Mouse (Mus musculus) spleen, adult 2 months (tissue): ENCODE results near the gene Snx9. TPM values are rescaled to one million over a fixed set of nuclear protein-coding genes. Genes with fewer than 3 reads are reported as not detected.

Source experiments
- DNase-seq, 2 experiments: peaks; one replicate each; pipeline versions ENCODE4 v3.0.0 to v3.0.0-alpha.2; 2012 to 2021; ENCODE audit warnings: low spot score in 2 of 2, low read depth in 1 of 2
- H3K27ac ChIP-seq: fragments of 200-500 bp; 2 replicates; pipeline ENCODE4 v1.5.1; 2012; ENCODE audit warnings: low read length, inconsistent platforms; ENCODE audit not compliant: insufficient read depth
- H3K27me3 ChIP-seq: fragments of 200-500 bp; 2 replicates; pipeline ENCODE4 v1.6.1; 2012; ENCODE audit warnings: mild to moderate bottlenecking, moderate library complexity, low read length, inconsistent platforms; ENCODE audit not compliant: control insufficient read depth, insufficient read depth
- H3K36me3 ChIP-seq: fragments of 200-500 bp; 2 replicates; pipeline ENCODE4 v1.6.1; 2012; ENCODE audit warnings: mild to moderate bottlenecking, low read length, inconsistent platforms; ENCODE audit not compliant: control insufficient read depth, insufficient read depth
- H3K4me1 ChIP-seq: fragments of 200-500 bp; 2 replicates; pipeline ENCODE4 v1.6.1; 2011; ENCODE audit warnings: inconsistent platforms; ENCODE audit not compliant: control insufficient read depth, insufficient read depth, insufficient read length
- H3K4me3 ChIP-seq: fragments of 200-500 bp; 2 replicates; pipeline ENCODE4 v1.5.1; 2011; ENCODE audit warnings: mild to moderate bottlenecking, inconsistent platforms; ENCODE audit not compliant: insufficient read depth, insufficient read length; ENCODE audit errors: extremely low read depth
- CTCF ChIP-seq: fragments of 200-500 bp; IDR thresholded peaks from 2 replicates; pipeline ENCODE4 v1.5.1; 2011; ENCODE audit warnings: mild to moderate bottlenecking, inconsistent platforms; ENCODE audit not compliant: insufficient read depth, insufficient read length, insufficient replicate concordance; ENCODE audit errors: extremely low read depth
- POLR2A ChIP-seq: fragments of 200-500 bp; IDR thresholded peaks from 2 replicates; pipeline ENCODE4 v1.6.1; 2011; ENCODE audit warnings: low read depth, low read length, inconsistent platforms
- WGBS: fragments of 180-500 bp; shearing (Covaris S2); methylation state at CpG from one replicate; pipeline ENCODE4 v1.1.7; 2018; 5-methylcytosine and 5-hydroxymethylcytosine counted together
- polyA plus RNA-seq: library from polyadenylated mRNA; depleted of rRNA; stranded (reverse); fragments of >200 nt; gene quantifications from 2 replicates; pipeline ENCODE4 v1.2.3, GENCODE M21; 2012

Snx9 gene
- polyA plus RNA-seq, 1 experiment, result 22.1 TPM

DNA sequence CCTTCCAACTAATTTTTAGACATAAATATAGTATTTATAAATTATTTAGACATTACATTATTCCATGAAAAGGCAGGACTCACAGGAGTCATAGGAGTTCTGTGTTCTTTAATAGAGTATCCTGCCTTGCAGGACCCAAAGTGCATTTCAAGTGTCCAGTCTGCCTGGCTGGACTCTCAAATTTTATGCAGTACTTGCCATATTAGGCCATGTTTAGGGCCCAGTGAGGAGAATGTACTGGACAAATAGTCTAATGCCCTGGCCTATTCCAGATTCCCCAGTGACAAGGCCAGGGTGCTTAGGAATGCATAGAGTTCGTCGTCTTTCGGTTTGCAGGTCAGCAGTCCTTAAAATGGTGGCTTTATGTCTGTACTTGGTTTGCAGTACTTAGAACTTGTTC is 8.9 kb downstream of the Snx9 start:
- Histone ChIP-seq H3K36me3 (no peaks in the 10 kb centered on the region), H3K4me3 (no peak overlapping the region), H3K27ac (no peak overlapping the region), H3K4me1 (peaks cover 7% of the 10 kb centered on the region; the same call in 1 of the 2 replicates), H3K27me3 (no peaks in the 10 kb centered on the region)
- TF ChIP-seq POLR2A (no peak), CTCF (no peak)
- WGBS, result 97% methylated on average over 3 of the region's 3 CpGs
- no peak for DNase-seq

GRCm38 (mm10) chr17:5850476-5850875 is 9.3 kb downstream of the Snx9 start:
- Histone ChIP-seq H3K4me1 (peaks cover 7% of the 10 kb centered on the region; the same call in 1 of the 2 replicates), H3K4me3 (no peak overlapping the region), H3K27ac (no peak overlapping the region), H3K27me3 (no peaks in the 10 kb centered on the region), H3K36me3 (no peaks in the 10 kb centered on the region)
- WGBS, result 95% methylated on average over 3 of the region's 3 CpGs
- TF ChIP-seq CTCF (no peak), POLR2A (no peak)
- DNase-seq, result no peak

DNA sequence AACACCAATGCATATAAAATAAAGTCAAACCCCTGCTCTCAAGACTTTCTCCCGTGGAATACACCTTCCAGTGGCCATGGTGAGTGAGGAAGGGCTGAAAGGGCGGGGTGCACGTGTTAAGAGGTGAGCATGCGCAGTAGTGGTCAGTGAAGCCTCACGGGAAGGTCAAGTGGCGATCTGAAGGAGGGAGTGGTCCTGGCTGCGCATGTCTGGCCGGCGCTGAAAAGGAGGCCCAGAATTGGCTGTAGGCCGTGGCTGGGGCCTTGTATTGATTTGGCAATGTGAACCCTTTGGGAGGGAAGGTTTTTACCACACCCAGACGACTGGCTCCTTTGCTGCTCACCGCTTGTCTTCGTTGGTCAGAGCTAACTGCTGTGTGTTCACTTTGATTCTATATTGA is 12.8 kb downstream of the Snx9 start:
- no peaks in the 10 kb centered on the region for H3K27me3 ChIP-seq
- no peak overlapping the region for H3K27ac ChIP-seq
- no peak overlapping the region for H3K4me3 ChIP-seq
- H3K36me3 ChIP-seq, result no peaks in the 10 kb centered on the region
- WGBS, result 92% methylated on average over 13 of the region's 13 CpGs
- H3K4me1 ChIP-seq, result peaks cover 9% of the 10 kb centered on the region; the same call in 1 of the 2 replicates
- TF ChIP-seq POLR2A (no peak), CTCF (no peak)
- no peak for DNase-seq

DNA sequence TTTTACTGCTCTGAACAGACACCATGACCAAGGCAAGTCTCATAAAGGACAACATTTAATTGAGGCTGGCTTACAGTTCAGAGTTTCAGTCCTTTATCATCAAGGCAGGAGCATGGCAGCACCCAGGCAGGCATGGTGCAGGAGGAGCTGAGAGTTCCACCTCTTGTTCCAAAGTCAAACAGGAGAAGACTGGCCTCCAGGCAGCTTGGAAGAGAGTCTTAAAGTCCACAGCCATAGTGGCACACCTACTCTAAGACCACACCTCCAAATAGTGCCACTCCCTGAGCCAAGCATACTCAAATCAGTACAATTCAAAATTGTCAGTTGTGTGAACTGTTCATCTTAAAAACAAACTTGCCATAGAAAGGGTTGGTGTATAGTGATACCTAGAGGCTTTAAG is 14.4 kb downstream of the Snx9 start:
- no peaks in the 10 kb centered on the region for H3K36me3 ChIP-seq

DNA sequence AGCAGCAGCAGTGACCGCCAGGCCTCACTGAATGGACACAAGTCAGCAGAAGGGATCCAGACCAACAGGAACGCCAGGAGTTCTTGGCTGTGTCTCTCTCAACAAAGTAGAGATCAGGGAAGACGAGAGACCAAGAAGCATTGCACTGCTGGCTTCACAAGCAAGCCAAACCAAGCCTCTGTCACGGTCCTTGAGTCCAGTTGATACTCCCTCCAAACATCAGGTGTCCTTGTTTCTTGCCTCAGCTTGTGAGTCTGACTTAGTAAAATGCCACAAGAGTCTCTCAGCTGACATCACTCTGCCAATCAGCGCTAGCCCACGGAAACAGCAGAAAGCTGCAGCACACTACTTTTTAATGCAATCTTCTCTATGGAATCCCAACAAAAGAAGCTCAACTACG is 15.3 kb downstream of the Snx9 start:
- Histone ChIP-seq H3K4me3 (no peak overlapping the region), H3K36me3 (no peaks in the 10 kb centered on the region), H3K4me1 (peaks cover 4% of the 10 kb centered on the region; the same call in 1 of the 2 replicates), H3K27ac (no peak overlapping the region), H3K27me3 (no peaks in the 10 kb centered on the region)
- TF ChIP-seq POLR2A, result no peak
- no peak for TF ChIP-seq CTCF
- DNase-seq, result no peak
- WGBS, result 93% methylated on average over 7 of the region's 7 CpGs

More for the DNA sequence above, 14.4 kb downstream of the Snx9 start:
- peaks cover 4% of the 10 kb centered on the region; the same call in 1 of the 2 replicates for H3K4me1 ChIP-seq
- TF ChIP-seq POLR2A (no peak), CTCF (no peak)
- no peak overlapping the region for H3K27ac ChIP-seq
- no peak for DNase-seq
- no peaks in the 10 kb centered on the region for H3K27me3 ChIP-seq
- no peak overlapping the region for H3K4me3 ChIP-seq

- H3K4me1 ChIP-seq, result peaks cover 6% of the 10 kb centered on the region; the same call in 1 of the 2 replicates
- H3K27me3 ChIP-seq, result no peaks in the 10 kb centered on the region
- 94% methylated on average over 11 of the region's 11 CpGs for WGBS
Measured at GRCm38 (mm10) chr17:5857206-5857605, 16.1 kb downstream of the Snx9 start.

DNA sequence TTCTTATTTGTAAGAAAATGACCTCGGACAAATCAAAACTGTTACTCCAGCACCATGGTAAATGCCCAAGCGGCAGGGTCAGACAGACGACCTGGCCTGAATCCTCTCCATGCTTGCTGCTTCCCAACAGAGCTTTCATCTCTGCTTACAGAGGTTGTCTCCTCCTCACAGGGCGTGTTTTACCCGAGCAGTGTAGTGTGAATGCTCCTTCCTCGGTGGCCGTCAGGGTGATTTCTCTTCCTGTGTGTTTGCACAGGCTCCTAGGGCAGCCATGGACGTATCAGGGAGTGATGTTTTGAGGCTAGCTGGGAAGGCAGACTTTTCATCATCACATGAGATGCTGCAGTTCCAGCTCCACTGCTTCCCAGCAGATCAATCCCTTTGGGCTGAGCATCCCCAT is 17.1 kb downstream of the Snx9 start:
- no peak overlapping the region for H3K4me3 ChIP-seq
- H3K4me1 ChIP-seq, result peaks cover 11% of the 10 kb centered on the region
- TF ChIP-seq POLR2A, result no peak
- TF ChIP-seq CTCF, result no peak
- H3K27ac ChIP-seq, result no peak overlapping the region
- H3K27me3 ChIP-seq, result no peaks in the 10 kb centered on the region
- 61% methylated on average over 8 of the region's 8 CpGs for WGBS
- H3K36me3 ChIP-seq, result no peaks in the 10 kb centered on the region
- DNase-seq, result no peak

More at GRCm38 (mm10) chr17:5857206-5857605, 16.1 kb downstream of the Snx9 start:
- H3K4me3 ChIP-seq, result no peak overlapping the region
- no peak for DNase-seq
- no peaks in the 10 kb centered on the region for H3K36me3 ChIP-seq
- no peak overlapping the region for H3K27ac ChIP-seq
- TF ChIP-seq CTCF (no peak), POLR2A (no peak)
